Mouse (Mus musculus): ENCODE results near the gene Wdr75. TPM values are rescaled to one million over a fixed set of nuclear protein-coding genes. Genes with fewer than 3 reads are reported as not detected.
A peak's percentile ranks its signal among the peaks of the same experiment; 100 is the strongest.

Wdr75 gene
- polyA plus RNA-seq, 1 experiment from 2014 or later = 66.0 TPM

DNA sequence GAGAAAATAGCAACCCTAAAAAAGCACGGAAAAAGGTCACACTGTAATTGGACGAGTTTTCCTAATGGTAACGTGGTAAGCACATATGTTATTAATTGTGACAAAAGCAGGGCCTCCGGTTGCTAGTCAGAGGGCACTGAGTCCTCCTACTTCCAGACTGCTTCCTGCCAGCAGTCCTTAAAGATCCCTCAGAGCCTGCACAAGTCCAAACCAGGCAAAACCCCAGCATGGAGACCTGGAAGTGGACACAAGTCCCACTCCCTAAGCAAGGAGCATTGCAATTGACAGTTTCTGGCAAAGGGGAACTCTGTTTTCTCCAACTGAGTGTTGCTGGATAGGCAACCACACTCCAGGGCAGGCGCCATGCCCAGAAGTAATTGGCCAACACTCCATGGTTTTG is 27.4 kb upstream of the Wdr75 start:
- Histone ChIP-seq H3K27ac (replicated peaks; ENCODE audit: low read depth, low read length) (no peak overlapping the region), H3K36me3 (ENCODE audit: control insufficient read depth, insufficient read depth, low read length) (no peaks in the 10 kb centered on the region), H3K27me3 (ENCODE audit: control insufficient read depth, insufficient read depth, low read length) (no peaks in the 10 kb centered on the region), H3K9ac (replicated peaks; ENCODE audit: low read length) (no peak overlapping the region), H3K4me2 (ENCODE audit: low read length) (no peak overlapping the region), H3K4me1 (ENCODE audit: control insufficient read depth, insufficient read depth, low read length) (no peaks in the 10 kb centered on the region), H3K4me3 (replicated peaks; ENCODE audit: low read depth, low read length) (no peak overlapping the region), H3K9me3 (ENCODE audit: control insufficient read depth, low read length) (no peaks in the 10 kb centered on the region)
- WGBS = 72% methylated on average over 5 of the region's 5 CpGs
- DNase-seq = no peak
- no peak for ATAC-seq (ENCODE audit: low FRiP score, low TSS enrichment)

- DNase-seq (no peak), ATAC-seq (ENCODE audit: low FRiP score, low TSS enrichment) (no peak)
- Histone ChIP-seq H3K27ac (replicated peaks; ENCODE audit: low read depth, low read length) (no peak overlapping the region), H3K9me3 (ENCODE audit: control insufficient read depth, low read length) (no peaks in the 10 kb centered on the region), H3K4me2 (ENCODE audit: low read length) (no peak overlapping the region), H3K4me1 (ENCODE audit: control insufficient read depth, insufficient read depth, low read length) (no peaks in the 10 kb centered on the region), H3K27me3 (ENCODE audit: control insufficient read depth, insufficient read depth, low read length) (no peaks in the 10 kb centered on the region), H3K4me3 (replicated peaks; ENCODE audit: low read depth, low read length) (no peak overlapping the region), H3K9ac (replicated peaks; ENCODE audit: low read length) (no peak overlapping the region), H3K36me3 (ENCODE audit: control insufficient read depth, insufficient read depth, low read length) (no peaks in the 10 kb centered on the region)
- 97% methylated on average over 13 of the region's 13 CpGs for WGBS
Observed at GRCm38 (mm10) chr1:45769321-45769720, 25.6 kb upstream of the Wdr75 start.

- H3K27me3 ChIP-seq (ENCODE audit: control insufficient read depth, insufficient read depth, low read length) = no peaks in the 10 kb centered on the region
- H3K4me3 ChIP-seq (replicated peaks; ENCODE audit: low read depth, low read length) = no peak overlapping the region
- no peak overlapping the region for H3K4me2 ChIP-seq (ENCODE audit: low read length)
- no peak overlapping the region for H3K27ac ChIP-seq (replicated peaks; ENCODE audit: low read depth, low read length)
- H3K4me1 ChIP-seq (ENCODE audit: control insufficient read depth, insufficient read depth, low read length) = no peaks in the 10 kb centered on the region
- no peak for DNase-seq
- ATAC-seq (ENCODE audit: low FRiP score, low TSS enrichment) = no peak
- no peak overlapping the region for H3K9ac ChIP-seq (replicated peaks; ENCODE audit: low read length)
- H3K36me3 ChIP-seq (ENCODE audit: control insufficient read depth, insufficient read depth, low read length) = no peaks in the 10 kb centered on the region
- H3K9me3 ChIP-seq (ENCODE audit: control insufficient read depth, low read length) = no peaks in the 10 kb centered on the region
- WGBS = 97% methylated on average over 2 of the region's 2 CpGs
Observed at GRCm38 (mm10) chr1:45770051-45770450, 24.9 kb upstream of the Wdr75 start.

DNA sequence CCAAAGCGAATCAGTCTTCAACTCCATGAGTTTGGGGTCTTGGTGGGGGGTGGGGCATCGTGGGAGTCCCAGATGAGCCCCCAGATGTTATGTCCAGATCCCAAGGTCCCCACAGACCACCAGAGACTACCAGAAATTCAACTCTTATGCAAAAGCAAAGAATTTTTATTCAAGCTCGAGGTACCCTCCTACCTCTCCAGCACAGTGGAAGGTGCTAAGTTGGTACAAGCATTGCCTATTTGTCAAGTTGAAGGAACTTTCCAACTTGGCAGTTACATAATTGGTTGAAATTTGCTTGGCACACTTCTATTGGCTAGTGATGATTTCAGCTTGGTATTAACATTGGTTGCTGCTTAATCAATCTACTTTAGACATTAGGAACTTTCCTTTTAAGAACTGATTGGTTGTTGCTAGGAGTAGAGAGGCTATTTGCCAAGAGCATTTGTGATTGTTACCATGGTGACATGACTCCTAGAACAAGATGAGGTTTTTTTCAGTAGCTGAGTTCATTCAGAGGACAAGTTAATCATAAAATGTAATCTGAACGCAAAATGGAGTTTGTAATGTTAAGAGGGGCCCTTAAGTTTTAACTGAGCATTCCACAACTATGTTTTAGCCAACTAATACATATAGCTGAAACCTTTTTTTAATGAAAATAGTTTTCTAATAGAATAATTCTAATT is 14.2 kb upstream of the Wdr75 start:
- no peak overlapping the region for H3K9ac ChIP-seq (replicated peaks; ENCODE audit: low read length)
- H3K9me3 ChIP-seq (ENCODE audit: control insufficient read depth, low read length) = no peaks in the 10 kb centered on the region
- no peaks in the 10 kb centered on the region for H3K4me1 ChIP-seq (ENCODE audit: control insufficient read depth, insufficient read depth, low read length)
- H3K4me2 ChIP-seq (ENCODE audit: low read length) = no peak overlapping the region
- WGBS = 75% methylated on average over 4 of the region's 4 CpGs
- H3K36me3 ChIP-seq (ENCODE audit: control insufficient read depth, insufficient read depth, low read length) = no peaks in the 10 kb centered on the region
- DNase-seq (no peak), ATAC-seq (ENCODE audit: low FRiP score, low TSS enrichment) (no peak)
- no peaks in the 10 kb centered on the region for H3K27me3 ChIP-seq (ENCODE audit: control insufficient read depth, insufficient read depth, low read length)
- no peak overlapping the region for H3K27ac ChIP-seq (replicated peaks; ENCODE audit: low read depth, low read length)
- no peak overlapping the region for H3K4me3 ChIP-seq (replicated peaks; ENCODE audit: low read depth, low read length)

GRCm38 (mm10) chr1:45816889-45817288 is 21.9 kb downstream of the Wdr75 start:
- WGBS = 26% methylated on average over 1 of the region's 1 CpGs

DNA sequence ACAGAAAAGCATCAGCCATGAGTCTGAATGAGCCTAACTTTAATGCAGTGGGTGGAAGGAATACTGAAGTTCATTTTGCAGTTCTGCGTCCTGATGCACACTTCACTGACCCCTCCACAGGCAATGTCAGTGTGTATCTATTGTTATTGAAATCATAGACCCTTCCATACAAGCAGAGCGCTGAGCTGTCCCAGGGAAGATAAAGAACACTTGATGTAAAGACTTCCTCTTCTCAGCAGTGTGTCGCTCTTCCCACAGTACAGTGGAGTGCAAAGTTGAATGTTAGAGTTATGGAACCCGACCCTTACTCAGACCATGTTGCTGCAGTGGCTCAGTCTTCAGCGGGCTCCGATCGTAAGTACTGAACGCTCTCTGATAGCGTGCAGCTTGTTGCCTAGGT is 23.6 kb downstream of the Wdr75 start:
- H3K4me1 ChIP-seq (ENCODE audit: control insufficient read depth, insufficient read depth, low read length) = no peaks in the 10 kb centered on the region
- 72% methylated on average over 9 of the region's 9 CpGs for WGBS
- H3K36me3 ChIP-seq (ENCODE audit: control insufficient read depth, insufficient read depth, low read length) = peaks cover 89% of the 10 kb centered on the region
- DNase-seq (no peak), ATAC-seq (ENCODE audit: low FRiP score, low TSS enrichment) (no peak)
- H3K4me3 ChIP-seq (replicated peaks; ENCODE audit: low read depth, low read length) = no peak overlapping the region
- no peak overlapping the region for H3K27ac ChIP-seq (replicated peaks; ENCODE audit: low read depth, low read length)
- H3K4me2 ChIP-seq (ENCODE audit: low read length) = no peak overlapping the region
- no peaks in the 10 kb centered on the region for H3K9me3 ChIP-seq (ENCODE audit: control insufficient read depth, low read length)
- H3K9ac ChIP-seq (replicated peaks; ENCODE audit: low read length) = no peak overlapping the region
- no peaks in the 10 kb centered on the region for H3K27me3 ChIP-seq (ENCODE audit: control insufficient read depth, insufficient read depth, low read length)

More at GRCm38 (mm10) chr1:45816889-45817288, 21.9 kb downstream of the Wdr75 start:
- ATAC-seq (ENCODE audit: low FRiP score, low TSS enrichment) = no peak
- DNase-seq = peak; percentile 86
- no peak overlapping the region for H3K4me2 ChIP-seq (ENCODE audit: low read length)
- no peaks in the 10 kb centered on the region for H3K9me3 ChIP-seq (ENCODE audit: control insufficient read depth, low read length)
- H3K4me3 ChIP-seq (replicated peaks; ENCODE audit: low read depth, low read length) = no peak overlapping the region
- no peak overlapping the region for H3K27ac ChIP-seq (replicated peaks; ENCODE audit: low read depth, low read length)
- no peaks in the 10 kb centered on the region for H3K4me1 ChIP-seq (ENCODE audit: control insufficient read depth, insufficient read depth, low read length)
- H3K36me3 ChIP-seq (ENCODE audit: control insufficient read depth, insufficient read depth, low read length) = peaks cover 88% of the 10 kb centered on the region
- H3K27me3 ChIP-seq (ENCODE audit: control insufficient read depth, insufficient read depth, low read length) = no peaks in the 10 kb centered on the region
- H3K9ac ChIP-seq (replicated peaks; ENCODE audit: low read length) = no peak overlapping the region

DNA sequence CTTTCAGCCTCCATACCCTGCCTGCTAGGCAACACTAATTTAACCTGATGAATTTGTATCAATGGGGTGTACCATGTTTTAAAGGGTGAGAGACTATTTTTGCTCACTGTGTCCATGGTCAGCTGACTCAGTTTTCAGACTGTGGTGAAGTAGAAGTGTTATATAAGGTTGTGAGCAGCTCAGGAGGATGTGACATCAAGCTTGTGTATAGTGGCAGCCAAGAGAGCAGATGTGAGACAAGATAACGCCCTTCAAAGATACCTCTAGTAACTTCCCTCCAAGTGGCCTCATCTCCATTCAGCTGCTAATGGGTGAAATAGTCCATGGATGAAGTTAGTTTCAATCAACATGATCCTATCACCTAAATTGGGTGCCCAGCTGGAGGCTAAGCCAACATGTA is 29.5 kb downstream of the Wdr75 start:
- H3K27me3 ChIP-seq (ENCODE audit: control insufficient read depth, insufficient read depth, low read length) = no peaks in the 10 kb centered on the region
- H3K4me1 ChIP-seq (ENCODE audit: control insufficient read depth, insufficient read depth, low read length) = no peaks in the 10 kb centered on the region
- H3K9ac ChIP-seq (replicated peaks; ENCODE audit: low read length) = no peak overlapping the region
- H3K4me2 ChIP-seq (ENCODE audit: low read length) = no peak overlapping the region
- ATAC-seq (ENCODE audit: low FRiP score, low TSS enrichment) (no peak), DNase-seq (no peak)
- H3K4me3 ChIP-seq (replicated peaks; ENCODE audit: low read depth, low read length) = no peak overlapping the region
- 88% methylated on average over 1 of the region's 1 CpGs for WGBS
- H3K9me3 ChIP-seq (ENCODE audit: control insufficient read depth, low read length) = no peaks in the 10 kb centered on the region
- no peak overlapping the region for H3K27ac ChIP-seq (replicated peaks; ENCODE audit: low read depth, low read length)
- H3K36me3 ChIP-seq (ENCODE audit: control insufficient read depth, insufficient read depth, low read length) = peaks cover 51% of the 10 kb centered on the region

GRCm38 (mm10) chr1:45825140-45825539 is 30.2 kb downstream of the Wdr75 start:
- H3K27ac ChIP-seq (replicated peaks; ENCODE audit: low read depth, low read length) = no peak overlapping the region
- H3K9me3 ChIP-seq (ENCODE audit: control insufficient read depth, low read length) = no peaks in the 10 kb centered on the region
- H3K4me2 ChIP-seq (ENCODE audit: low read length) = no peak overlapping the region
- H3K36me3 ChIP-seq (ENCODE audit: control insufficient read depth, insufficient read depth, low read length) = peaks cover 46% of the 10 kb centered on the region
- H3K9ac ChIP-seq (replicated peaks; ENCODE audit: low read length) = no peak overlapping the region
- H3K4me3 ChIP-seq (replicated peaks; ENCODE audit: low read depth, low read length) = no peak overlapping the region
- WGBS = 56% methylated on average over 5 of the region's 5 CpGs
- ATAC-seq (ENCODE audit: low FRiP score, low TSS enrichment) (peak; percentile 86; the same call in 1 of the 2 replicates), DNase-seq (peak; percentile 86)
- no peaks in the 10 kb centered on the region for H3K4me1 ChIP-seq (ENCODE audit: control insufficient read depth, insufficient read depth, low read length)
- H3K27me3 ChIP-seq (ENCODE audit: control insufficient read depth, insufficient read depth, low read length) = no peaks in the 10 kb centered on the region

DNA sequence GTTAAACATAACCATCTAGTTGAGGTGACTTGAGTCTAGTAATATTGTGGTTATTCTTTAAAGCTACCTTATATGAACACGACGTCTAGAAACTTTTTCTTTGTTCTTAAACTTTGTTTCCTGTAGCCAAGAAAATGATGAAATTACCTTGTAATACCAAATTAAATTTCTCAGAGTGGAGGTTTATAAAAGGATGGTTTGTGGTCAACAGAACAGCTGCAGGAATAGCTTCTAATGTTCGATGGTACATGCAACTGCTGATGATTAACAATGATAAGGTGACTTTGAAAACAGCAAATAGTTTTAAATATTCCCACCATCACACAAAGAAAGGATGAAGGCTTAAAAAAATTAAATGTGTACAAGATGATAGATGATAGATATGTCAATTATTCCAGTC is 30.7 kb downstream of the Wdr75 start:
- no peak overlapping the region for H3K4me3 ChIP-seq (replicated peaks; ENCODE audit: low read depth, low read length)
- no peak for ATAC-seq (ENCODE audit: low FRiP score, low TSS enrichment)
- H3K27me3 ChIP-seq (ENCODE audit: control insufficient read depth, insufficient read depth, low read length) = no peaks in the 10 kb centered on the region
- H3K9me3 ChIP-seq (ENCODE audit: control insufficient read depth, low read length) = no peaks in the 10 kb centered on the region
- WGBS = 94% methylated on average over 3 of the region's 3 CpGs
- H3K4me2 ChIP-seq (ENCODE audit: low read length) = no peak overlapping the region
- no peak for DNase-seq
- H3K4me1 ChIP-seq (ENCODE audit: control insufficient read depth, insufficient read depth, low read length) = no peaks in the 10 kb centered on the region
- H3K27ac ChIP-seq (replicated peaks; ENCODE audit: low read depth, low read length) = no peak overlapping the region
- H3K9ac ChIP-seq (replicated peaks; ENCODE audit: low read length) = no peak overlapping the region
- peaks cover 41% of the 10 kb centered on the region for H3K36me3 ChIP-seq (ENCODE audit: control insufficient read depth, insufficient read depth, low read length)
